Mouse (Mus musculus): ENCODE results near the gene Ntan1.

DNA sequence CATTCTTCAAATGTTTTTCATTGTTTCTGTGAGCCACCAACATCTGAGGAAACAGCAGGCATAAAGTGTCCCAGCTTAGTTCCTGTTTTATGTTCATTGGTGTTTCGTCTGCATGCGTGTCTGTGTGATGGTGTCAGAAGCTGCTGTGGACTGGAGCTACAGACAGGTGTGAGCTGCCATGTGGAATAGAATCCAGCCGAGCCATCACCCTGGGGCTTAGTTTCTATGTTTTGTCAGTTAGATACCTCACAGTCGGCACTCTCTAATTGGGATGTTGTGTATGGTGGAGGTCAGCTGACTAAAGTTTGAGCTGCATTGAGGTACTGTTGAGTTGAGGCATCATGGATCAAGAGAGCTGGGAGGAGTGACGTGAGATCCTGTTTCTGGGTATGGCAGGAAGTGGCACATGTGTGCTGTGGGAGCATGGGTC lies 21.9 kb upstream of the Ntan1 start:
- TF ChIP-seq FLI1 (IDR thresholded peaks at IDR 0.05; ENCODE audit: low read length) = no peak
- TF ChIP-seq GATA1 (IDR thresholded peaks at IDR 0.05; ENCODE audit: borderline replicate concordance, low read length) = no peak
